In genomic region chr9:21477707-21478106, GRCm38 (mm10) we compare ENCODE assay signal across 27 mouse cellular contexts. TPM values are rescaled to one million over a fixed set of nuclear protein-coding genes. Genes with fewer than 3 reads are reported as not detected.
DNase-seq lines count a peak whose midpoint lies in the region; ATAC-seq and TF ChIP-seq lines count a peak whose summit lies in the region.
"Had no signal": no experiment of that assay in that cellular context is flagged by ENCODE, and none has a peak within 500 bp of the region (broad histone marks: within the 10 kb centered on the region; RNA-seq: fewer than 3 reads in every experiment).

No protein-coding gene starts in this region.

- H3K27me3 ChIP-seq in heart, adult 2 months (ENCODE audit: control insufficient read depth, insufficient read depth, low read length), result no peaks in the 10 kb centered on the region
- no peaks in the 10 kb centered on the region for H3K27me3 ChIP-seq in liver, postnatal 0 days (ENCODE audit: insufficient read depth, low read length)
- H3K27me3 ChIP-seq in liver, embryonic 12.5 days (replicated peaks), result no peaks in the 10 kb centered on the region
- H3K27me3 ChIP-seq: embryonic facial prominence, embryonic 13.5 days; megakaryocyte, embryonic 14.5 days; neural tube, embryonic 12.5 days had no signal

- H3K36me3 ChIP-seq in heart, adult 2 months (ENCODE audit: control insufficient read depth, insufficient read depth, low read length), result no peaks in the 10 kb centered on the region
- peaks cover 92% of the 10 kb centered on the region for H3K36me3 ChIP-seq in liver, postnatal 0 days (replicated peaks; ENCODE audit: insufficient read depth, low read length)
- peaks cover 98% of the 10 kb centered on the region for H3K36me3 ChIP-seq in liver, embryonic 12.5 days

- no peak overlapping the region for H3K27ac ChIP-seq in heart, adult 2 months
- H3K27ac ChIP-seq in liver, postnatal 0 days (ENCODE audit: low read depth), result no peak overlapping the region
- H3K27ac ChIP-seq in liver, embryonic 12.5 days, result no peak overlapping the region
- H3K27ac ChIP-seq: embryonic facial prominence, embryonic 13.5 days; hindbrain, embryonic 14.5 days; neural tube, embryonic 12.5 days had no signal

- H3K4me3 ChIP-seq in heart, adult 2 months, result no peak overlapping the region
- H3K4me3 ChIP-seq in liver, postnatal 0 days (ENCODE audit: low read depth, low read length), result no peak overlapping the region
- no peak overlapping the region for H3K4me3 ChIP-seq in liver, embryonic 12.5 days
- H3K4me3 ChIP-seq: embryonic facial prominence, embryonic 13.5 days; erythroblast, embryonic 14.5 days; megakaryocyte, embryonic 14.5 days; neural tube, embryonic 12.5 days had no signal

- H3K79me2 ChIP-seq in heart, adult 2 months (replicated peaks; ENCODE audit: control insufficient read depth, insufficient read depth, low read length), result no peaks in the 10 kb centered on the region

- 97% methylated on average over 6 of the region's 6 CpGs for WGBS in heart, adult 2 months
- WGBS in liver, postnatal 0 days (ENCODE audit: insufficient replicate concordance), result 98% methylated on average over 6 of the region's 6 CpGs
- WGBS in liver, embryonic 12.5 days (ENCODE audit: insufficient replicate concordance), result 91% methylated on average over 6 of the region's 6 CpGs

- no peaks in the 10 kb centered on the region; the same call in 1 of the 2 replicates for H3K9me3 ChIP-seq in liver, postnatal 0 days (ENCODE audit: low read length)
- peaks cover 9% of the 10 kb centered on the region for H3K9me3 ChIP-seq in liver, embryonic 12.5 days (replicated peaks)

- TF ChIP-seq EP300 in heart, adult 2 months (IDR thresholded peaks at IDR 0.05; ENCODE audit: insufficient read depth, low read depth, low read length), result no peak
- no peak for TF ChIP-seq EP300 in liver, postnatal 0 days (IDR thresholded peaks at IDR 0.05; ENCODE audit: low read depth)

- no peak overlapping the region for H3K9ac ChIP-seq in heart, adult 2 months (ENCODE audit: low read depth, low read length)
- H3K9ac ChIP-seq in liver, postnatal 0 days (replicated peaks), result no peak overlapping the region
- no peak overlapping the region for H3K9ac ChIP-seq in liver, embryonic 12.5 days
- H3K9ac ChIP-seq: embryonic facial prominence, embryonic 13.5 days; hindbrain, embryonic 14.5 days; neural tube, embryonic 12.5 days had no signal

- TF ChIP-seq CTCF in heart, adult 2 months (IDR thresholded peaks at IDR 0.05), result peak; percentile 29; the same call in 1 of the 2 replicates
- peak; percentile 48 for TF ChIP-seq CTCF in liver, postnatal 0 days (IDR thresholded peaks at IDR 0.05; ENCODE audit: low read depth)

- no peak for TF ChIP-seq POLR2A in heart, adult 2 months (IDR thresholded peaks at IDR 0.05; ENCODE audit: insufficient read depth, low read depth, low read length)

- intact Hi-C loops in heart, adult 2 months (cut with DNase I), result no loop called here
- intact Hi-C loops in heart, postnatal 14 days (cut with DNase I), result no loop called here

- H3K4me1 ChIP-seq in heart, adult 2 months (ENCODE audit: control insufficient read depth, insufficient read depth, low read length), result no peaks in the 10 kb centered on the region
- no peaks in the 10 kb centered on the region for H3K4me1 ChIP-seq in liver, postnatal 0 days (ENCODE audit: insufficient read depth)
- no peaks in the 10 kb centered on the region for H3K4me1 ChIP-seq in liver, embryonic 12.5 days
- H3K4me1 ChIP-seq: embryonic facial prominence, embryonic 13.5 days; neural tube, embryonic 12.5 days had no signal

- ATAC-seq in liver, postnatal 0 days, result no peak
- no peak for ATAC-seq in liver, embryonic 12.5 days
- ATAC-seq: forebrain, embryonic 14.5 days had no signal

- DNase-seq in heart, adult 2 months, result no peak
- DNase-seq in heart, postnatal 14 days, result no peak
- DNase-seq in liver, postnatal 0 days, result no peak
- DNase-seq in ES-CJ7 (ENCODE audit: low read depth, low spot score), result peak; percentile 39
- peak; percentile 30 for DNase-seq in induced T-regulatory cell, adult 2 months (ENCODE audit: low read depth)
- DNase-seq in spleen, postnatal 14 days (ENCODE audit: low spot score in 2 of 2), result no peak
- DNase-seq in frontal cortex, adult 2 months (ENCODE audit: extremely low spot score in 1 of 2, low spot score in 1 of 2), result no peak
- DNase-seq: adrenal gland, adult 2 months; cerebellum, adult 11-12 months; cerebellum, postnatal 10 days; embryo, embryonic 11 days; gastrocnemius, postnatal 14 days; heart, adult 18-20 months; heart, postnatal 4 days; kidney, adult 9 months; kidney, postnatal 25 days; lung, postnatal 36 days; midbrain, embryonic 14.5 days; right cerebral cortex, postnatal 14 days; thymus, postnatal 25 days had no signal

- H3K4me2 ChIP-seq in liver, postnatal 0 days (ENCODE audit: low read depth, low read length), result no peak overlapping the region
- no peak overlapping the region for H3K4me2 ChIP-seq in liver, embryonic 12.5 days
- H3K4me2 ChIP-seq: embryonic facial prominence, embryonic 13.5 days; hindbrain, embryonic 14.5 days; neural tube, embryonic 12.5 days had no signal

RNA-seq across cellular contexts. Expression of gene Tmed1, which starts 32.3 kb away (rescaled TPM):
- 10 to 100 TPM; 40.9 to 47.2 TPM for total RNA-seq in heart, adult 2 months (2021)
- 48.1 and 58.9 TPM in 2 replicates for polyA plus RNA-seq in heart, adult 2 months (2012; rRNA removed)
- 10 to 100 TPM; 40.7 to 44.5 TPM for total RNA-seq in heart, postnatal 14 days (2021)
- 34.6 and 38.0 TPM in 2 replicates for polyA plus RNA-seq in liver, postnatal 0 days (2015; fragmentation: Nextera tagmentation; extraction: Ambion mirVana)
- 42.8 and 44.0 TPM in 2 replicates for polyA plus RNA-seq in liver, embryonic 12.5 days (2016; fragmentation: Nextera tagmentation; extraction: Ambion mirVana)
- 20.9 and 27.1 TPM in 2 replicates for polyA plus RNA-seq in frontal cortex, adult 2 months (2012; rRNA removed)

RNA-seq across cellular contexts. Expression of gene AB124611, which starts 48.3 kb away (rescaled TPM):
- total RNA-seq in heart, adult 2 months (2021), result 1 to 10 TPM; 1.4 to 2.4 TPM
- polyA plus RNA-seq in heart, adult 2 months (2012; rRNA removed), result 1.5 TPM in 2 replicates
- total RNA-seq in heart, postnatal 14 days (2021), result 1 to 10 TPM; 2.1 TPM
- polyA plus RNA-seq in liver, postnatal 0 days (2015; fragmentation: Nextera tagmentation; extraction: Ambion mirVana), result 13.6 and 14.2 TPM in 2 replicates
- 2.6 and 3.1 TPM in 2 replicates for polyA plus RNA-seq in liver, embryonic 12.5 days (2016; fragmentation: Nextera tagmentation; extraction: Ambion mirVana)
- polyA plus RNA-seq in frontal cortex, adult 2 months (2012; rRNA removed), result 0.53 and 0.56 TPM in 2 replicates

RNA-seq across cellular contexts. Expression of gene Dnm2, which starts 53.0 kb away (rescaled TPM):
- 10 to 100 TPM; 63.9 to 64.8 TPM for total RNA-seq in heart, adult 2 months (2021)
- polyA plus RNA-seq in heart, adult 2 months (2012; rRNA removed), result 52.1 and 68.2 TPM in 2 replicates
- 10 to 100 TPM; 78.3 to 81.6 TPM for total RNA-seq in heart, postnatal 14 days (2021)
- polyA plus RNA-seq in liver, postnatal 0 days (2015; fragmentation: Nextera tagmentation; extraction: Ambion mirVana), result 29.5 and 35.2 TPM in 2 replicates
- 72.2 and 75.5 TPM in 2 replicates for polyA plus RNA-seq in liver, embryonic 12.5 days (2016; fragmentation: Nextera tagmentation; extraction: Ambion mirVana)
- 95.8 and 97.7 TPM in 2 replicates for polyA plus RNA-seq in frontal cortex, adult 2 months (2012; rRNA removed)

Comparison
In these comparisons a context has a peak if more than half of its experiments do, and no peak if none do; other contexts are left out.
1. DNase-seq: peak in ES-CJ7 (single experiment) and induced T-regulatory cell, adult 2 months (single experiment); none in heart, adult 2 months (0 of 2), heart, postnatal 14 days (0 of 2), liver, postnatal 0 days (single experiment), spleen, postnatal 14 days (0 of 2) and frontal cortex, adult 2 months (0 of 2).